Mouse (Mus musculus) lung, postnatal 0 days (tissue): ENCODE measurements around the gene Gmeb2. TPM values are rescaled to one million over a fixed set of nuclear protein-coding genes. Genes with fewer than 3 reads are reported as not detected.

Experiments
- ATAC-seq: fragments of 200-750 bp; cut with Nextera tagmentation; 2 replicates; pipeline ENCODE4 v1.8.0; 2017; ENCODE audit warnings: moderate library complexity
- DNase-seq: peaks from one replicate; pipeline ENCODE4 v3.0.0-alpha.2; 2016; ENCODE audit warnings: low spot score
- H3K27ac ChIP-seq: fragments of 300-500 bp; sonication (generic); 2 replicates; pipeline ENCODE4 v1.5.1; 2014; ENCODE audit warnings: antibody characterized with exemption, mild to moderate bottlenecking, low read length, mixed read lengths
- H3K27me3 ChIP-seq: fragments of 300-500 bp; sonication (generic); replicated peaks from 2 replicates; pipeline ENCODE4 v1.6.1; 2014; ENCODE audit warnings: low read length, mixed read lengths; ENCODE audit not compliant: insufficient read depth
- H3K36me3 ChIP-seq: fragments of 300-500 bp; sonication (generic); 2 replicates; pipeline ENCODE4 v1.6.1; 2014; ENCODE audit warnings: low read length, mixed read lengths; ENCODE audit not compliant: insufficient read depth
- H3K4me1 ChIP-seq: fragments of 300-500 bp; sonication (generic); 2 replicates; pipeline ENCODE4 v1.6.1; 2014; ENCODE audit warnings: antibody characterized with exemption, low read depth, low read length, mixed read lengths; ENCODE audit not compliant: insufficient read depth
- H3K4me2 ChIP-seq: fragments of 300-500 bp; sonication (generic); replicated peaks from 2 replicates; pipeline ENCODE4 v1.6.1; 2014; ENCODE audit warnings: low read depth, mild to moderate bottlenecking, low read length, moderate library complexity, mixed read lengths
- H3K4me3 ChIP-seq: fragments of 300-500 bp; sonication (generic); 2 replicates; pipeline ENCODE4 v1.5.1; 2014; ENCODE audit warnings: low read depth, low read length
- H3K9ac ChIP-seq: fragments of 300-500 bp; sonication (generic); replicated peaks from 2 replicates; pipeline ENCODE4 v1.6.1; 2014; ENCODE audit warnings: low read depth, mild to moderate bottlenecking
- H3K9me3 ChIP-seq: fragments of 300-500 bp; sonication (generic); 2 replicates; pipeline ENCODE4 v1.6.1; 2016; ENCODE audit warnings: low read length, mixed read lengths
- CTCF ChIP-seq: IDR thresholded peaks from 2 replicates; pipeline ENCODE4 v1.5.1; 2016; ENCODE audit warnings: antibody characterized with exemption, mild to moderate bottlenecking
- EP300 ChIP-seq: IDR thresholded peaks from 2 replicates; pipeline ENCODE4 v1.6.1; 2016; ENCODE audit warnings: antibody characterized with exemption, mild to moderate bottlenecking, control low read depth
- WGBS: fragments of 180-500 bp; shearing (Covaris S2); extraction: QIAGEN DNeasy Blood & Tissue Kit; methylation state at CpG from one replicate; pipeline ENCODE4 v1.1.7; 2014; 5-methylcytosine and 5-hydroxymethylcytosine counted together
- polyA plus RNA-seq: library from polyadenylated mRNA; unstranded; fragments of >200 nt; fragmentation: Nextera tagmentation; extraction: Ambion mirVana; gene quantifications from 2 replicates; pipeline ENCODE4 v1.2.1, GENCODE M21; 2015

The Gmeb2 gene
- polyA plus RNA-seq, 1 experiment from 2014 or later = 7.6 TPM

DNA sequence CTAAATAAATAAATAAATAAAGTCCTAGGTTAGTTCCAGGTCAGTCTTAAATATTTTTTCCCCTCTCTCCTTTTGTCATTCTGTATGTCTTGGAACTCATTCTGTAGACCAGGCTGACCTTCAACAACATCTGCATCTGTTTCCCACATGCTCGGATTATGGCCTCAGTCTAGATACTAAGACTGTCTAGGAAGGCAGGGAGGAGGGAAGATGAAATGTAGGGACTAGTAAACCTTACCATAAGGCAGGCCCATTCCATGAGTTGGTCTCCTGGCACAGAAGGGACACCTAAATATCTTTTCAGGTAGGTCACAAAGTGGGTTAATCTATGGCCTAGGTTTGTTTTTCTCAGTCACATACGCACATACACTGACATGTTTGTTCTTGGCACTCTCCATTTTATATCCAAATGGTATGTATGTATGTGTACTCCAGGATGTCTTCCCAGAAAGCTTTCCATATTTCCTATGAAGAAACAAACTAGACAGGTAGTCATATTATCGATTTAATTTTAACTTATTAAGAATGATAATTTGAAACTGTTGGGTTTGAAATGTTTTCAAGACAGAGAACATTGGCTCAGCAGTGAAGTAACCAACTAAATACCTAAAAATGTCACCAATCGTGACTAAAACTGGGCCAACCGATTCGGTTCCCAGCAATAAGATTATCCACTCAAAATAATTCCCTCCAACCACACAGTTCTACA lies 1.1 kb downstream of the Gmeb2 start:
- H3K4me1 ChIP-seq = peaks cover 11% of the 10 kb centered on the region; the same call in 1 of the 2 replicates
- no peaks in the 10 kb centered on the region for H3K36me3 ChIP-seq
- peak overlapping the region; percentile 75 for H3K9ac ChIP-seq
- peak overlapping the region; percentile 70 for H3K4me2 ChIP-seq
- peak overlapping the region; percentile 94 for H3K27ac ChIP-seq
- H3K27me3 ChIP-seq = no peaks in the 10 kb centered on the region
- H3K9me3 ChIP-seq = no peaks in the 10 kb centered on the region
- ATAC-seq (no peak), DNase-seq (peak; percentile 16)
- no peak for TF ChIP-seq CTCF
- TF ChIP-seq EP300 = no peak
- WGBS = 44% methylated on average over 6 of the region's 6 CpGs
- H3K4me3 ChIP-seq = peak overlapping the region; percentile 75

DNA sequence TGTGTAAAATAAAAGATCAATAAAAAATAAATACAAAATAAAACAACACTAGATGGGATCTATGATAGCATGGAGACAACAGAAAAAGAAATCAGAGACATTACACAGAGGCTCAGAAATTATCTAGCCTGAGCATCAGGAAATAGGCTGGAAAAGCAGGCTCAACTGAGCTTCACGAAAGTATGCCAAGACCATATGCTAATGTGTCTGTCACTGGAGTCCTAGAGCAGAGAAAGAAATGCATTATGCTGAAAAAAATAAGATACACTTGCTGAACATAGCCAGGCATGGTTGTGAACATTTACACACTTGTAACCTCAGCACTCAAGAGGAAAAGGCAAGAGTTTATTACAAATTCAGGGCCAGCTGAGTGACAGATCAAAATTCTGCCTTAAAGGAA lies 7.9 kb downstream of the Gmeb2 start:
- ATAC-seq (no peak), DNase-seq (no peak)
- no peak overlapping the region for H3K27ac ChIP-seq
- H3K4me2 ChIP-seq = no peak overlapping the region
- no peaks in the 10 kb centered on the region for H3K4me1 ChIP-seq
- H3K36me3 ChIP-seq = 0 out of 2 replicates have a peak, but pooled peaks cover 2% of the 10 kb centered on the region
- 61% methylated on average over 1 of the region's 1 CpGs for WGBS
- H3K9ac ChIP-seq = no peak overlapping the region
- no peaks in the 10 kb centered on the region for H3K9me3 ChIP-seq
- no peak overlapping the region for H3K4me3 ChIP-seq
- TF ChIP-seq CTCF (no peak), EP300 (no peak)
- no peaks in the 10 kb centered on the region for H3K27me3 ChIP-seq

- ATAC-seq (no peak), DNase-seq (no peak)
- Histone ChIP-seq H3K4me1 (no peaks in the 10 kb centered on the region), H3K9me3 (no peaks in the 10 kb centered on the region), H3K27me3 (no peaks in the 10 kb centered on the region), H3K9ac (no peak overlapping the region), H3K27ac (no peak overlapping the region), H3K4me3 (no peak overlapping the region), H3K36me3 (0 out of 2 replicates have a peak, but pooled peaks cover 2% of the 10 kb centered on the region), H3K4me2 (no peak overlapping the region)
- 45% methylated on average over 3 of the region's 3 CpGs for WGBS
- TF ChIP-seq EP300 = no peak
- no peak for TF ChIP-seq CTCF
Observed at GRCm38 (mm10) chr2:181277866-181278265, 10.0 kb downstream of the Gmeb2 start.

DNA sequence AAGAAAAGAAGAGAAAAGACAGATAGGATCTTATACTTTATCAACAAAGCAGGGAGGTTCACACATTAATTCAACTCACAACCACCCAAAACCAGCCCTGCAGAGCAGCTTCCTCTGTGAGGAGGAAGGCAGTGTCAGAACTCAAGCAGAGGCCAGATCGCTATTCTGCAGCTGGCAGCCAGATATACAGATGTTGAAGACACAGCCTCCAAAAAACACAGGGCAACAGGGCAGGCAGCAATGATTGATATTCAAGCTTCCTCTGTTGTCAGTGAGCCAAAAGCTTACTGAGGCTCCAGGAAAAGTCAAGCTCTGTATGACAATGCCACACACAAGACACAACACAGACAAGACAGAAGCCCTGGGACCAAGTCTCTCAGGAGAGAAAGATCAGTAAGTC lies 11.1 kb downstream of the Gmeb2 start:
- WGBS = 53% methylated on average over 1 of the region's 1 CpGs
- ATAC-seq (peak; percentile 62), DNase-seq (peak; percentile 53)
- H3K4me2 ChIP-seq = no peak overlapping the region
- H3K9ac ChIP-seq = no peak overlapping the region
- no peak overlapping the region for H3K27ac ChIP-seq
- H3K4me3 ChIP-seq = no peak overlapping the region
- H3K4me1 ChIP-seq = no peaks in the 10 kb centered on the region
- TF ChIP-seq CTCF (no peak), EP300 (peak; percentile 56)
- H3K9me3 ChIP-seq = no peaks in the 10 kb centered on the region
- H3K27me3 ChIP-seq = no peaks in the 10 kb centered on the region
- H3K36me3 ChIP-seq = 0 out of 2 replicates have a peak, but pooled peaks cover 2% of the 10 kb centered on the region

DNA sequence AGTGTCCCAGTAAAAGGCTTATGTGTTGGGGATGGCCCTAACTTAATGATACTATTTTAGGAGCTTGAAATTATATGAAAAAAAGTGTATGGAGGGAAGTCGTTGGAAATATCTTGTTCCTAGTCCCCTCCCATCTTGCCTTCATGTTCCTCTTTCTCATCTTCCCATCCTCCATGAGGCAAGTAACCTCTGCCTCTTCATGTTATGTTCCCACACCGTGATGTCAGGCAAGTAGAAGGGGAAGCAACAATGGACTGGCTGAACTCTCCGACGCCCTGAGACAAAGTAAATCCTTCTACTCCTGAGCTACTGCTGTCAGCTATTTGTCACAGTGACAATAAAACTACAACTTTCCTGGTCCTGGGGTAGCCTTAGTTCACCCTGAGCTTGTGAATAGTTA lies 13.2 kb downstream of the Gmeb2 start:
- DNase-seq = peak; percentile 7
- H3K36me3 ChIP-seq = 0 out of 2 replicates have a peak, but pooled peaks cover 2% of the 10 kb centered on the region
- H3K9me3 ChIP-seq = no peaks in the 10 kb centered on the region
- no peak overlapping the region for H3K27ac ChIP-seq
- H3K4me2 ChIP-seq = no peak overlapping the region
- H3K4me1 ChIP-seq = no peaks in the 10 kb centered on the region
- 78% methylated on average over 4 of the region's 4 CpGs for WGBS
- no peak overlapping the region for H3K9ac ChIP-seq
- no peaks in the 10 kb centered on the region for H3K27me3 ChIP-seq
- no peak for ATAC-seq
- TF ChIP-seq CTCF (no peak), EP300 (no peak)
- no peak overlapping the region for H3K4me3 ChIP-seq

DNA sequence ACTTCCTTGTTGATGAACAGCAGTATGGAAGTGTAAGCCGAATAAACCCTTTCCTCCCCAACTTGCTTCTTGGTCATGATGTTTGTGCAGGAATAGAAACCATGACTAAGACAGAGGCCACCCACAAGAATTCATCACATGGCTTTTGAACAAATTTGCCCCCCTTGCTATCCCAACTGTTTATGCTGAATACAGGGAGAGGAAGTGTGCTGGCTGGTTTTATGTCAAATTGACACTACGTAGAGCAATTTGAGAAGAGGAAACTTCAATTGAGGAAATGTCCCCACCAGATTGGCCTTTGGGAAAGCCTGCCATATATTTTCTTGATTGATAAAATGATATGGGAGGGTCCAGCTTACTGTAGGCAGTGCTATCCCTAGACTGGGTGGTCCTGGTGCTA lies 14.0 kb downstream of the Gmeb2 start:
- Histone ChIP-seq H3K9ac (no peak overlapping the region), H3K9me3 (no peaks in the 10 kb centered on the region), H3K36me3 (0 out of 2 replicates have a peak, but pooled peaks cover 2% of the 10 kb centered on the region), H3K4me2 (no peak overlapping the region), H3K4me3 (no peak overlapping the region), H3K27me3 (no peaks in the 10 kb centered on the region), H3K27ac (no peak overlapping the region), H3K4me1 (no peaks in the 10 kb centered on the region)
- DNase-seq = no peak
- ATAC-seq = no peak
- 76% methylated on average over 2 of the region's 2 CpGs for WGBS
- no peak for TF ChIP-seq EP300
- TF ChIP-seq CTCF = no peak
